Mouse (Mus musculus): ENCODE results near the gene Etl4.

Etl4 gene

DNA sequence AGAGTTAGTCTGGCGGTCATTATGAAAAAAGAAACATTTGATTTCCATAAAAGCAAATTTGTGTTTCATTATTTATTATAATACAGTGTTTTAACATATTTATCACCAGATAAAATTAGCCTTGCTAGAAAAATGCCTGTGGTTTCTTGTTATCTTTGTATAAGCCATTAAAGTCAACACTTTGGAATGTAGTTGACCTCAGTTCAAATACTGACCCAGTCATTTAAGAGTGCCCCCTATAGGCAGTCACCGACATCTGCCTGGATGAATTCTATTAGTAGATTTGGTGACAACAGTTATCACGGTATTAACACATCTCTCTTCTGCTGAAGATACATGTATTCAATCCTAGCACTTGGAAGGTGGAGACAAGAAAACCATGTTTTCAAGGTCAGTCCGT is 536.6 kb downstream of the Etl4 start:
- DNase-seq, result no peak

DNA sequence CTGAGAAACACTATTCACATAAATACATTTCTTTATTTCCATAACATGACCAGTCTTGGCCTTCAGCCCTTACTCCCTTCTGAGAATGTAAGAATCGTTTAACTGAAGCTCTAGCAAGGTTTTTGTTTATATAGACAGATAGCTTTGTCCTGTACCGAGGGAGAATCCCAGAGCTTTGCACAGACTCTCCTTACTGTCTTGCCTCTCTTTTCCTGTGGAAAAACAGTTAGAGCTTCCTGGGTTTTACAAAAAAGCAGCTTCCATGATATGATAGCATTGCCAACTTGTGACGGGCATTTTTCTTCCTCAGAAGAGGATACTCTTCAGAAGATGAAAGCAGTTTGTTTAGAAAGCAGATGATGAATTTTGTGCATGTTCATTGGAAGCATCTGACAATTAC is 541.4 kb downstream of the Etl4 start:
- DNase-seq, result no peak

DNA sequence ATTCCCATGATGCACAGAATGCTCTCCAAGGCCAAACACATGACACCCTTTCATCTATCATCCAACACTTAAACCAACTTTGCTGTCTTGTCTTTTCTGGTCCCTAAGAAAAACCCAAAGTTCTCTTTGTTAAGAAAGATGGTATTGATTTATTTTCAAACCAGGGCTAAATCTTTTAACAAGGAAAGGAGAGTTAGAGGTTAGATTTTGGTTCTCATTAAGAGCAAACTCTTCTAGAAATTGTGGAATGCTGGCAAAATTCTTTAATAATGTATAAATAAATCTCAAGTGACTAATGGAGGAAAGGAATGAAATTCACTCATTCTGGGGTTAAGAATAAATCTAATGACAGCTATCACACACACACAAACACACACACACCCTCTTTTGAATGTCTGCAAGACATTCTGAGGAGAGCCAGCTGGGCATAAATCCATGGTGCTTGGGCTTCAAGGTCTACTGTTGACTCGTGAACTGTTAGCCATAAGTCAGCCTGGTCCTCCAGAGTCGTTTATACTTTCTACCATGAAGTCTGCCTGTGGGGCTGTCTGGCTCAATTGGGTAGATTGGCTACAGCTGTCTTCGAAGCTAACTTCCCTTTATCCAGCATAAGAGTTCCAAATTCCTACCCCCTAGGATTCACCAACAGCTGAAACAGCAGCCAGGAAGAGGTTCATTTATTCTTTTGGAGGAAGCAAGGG is 544.1 kb downstream of the Etl4 start:
- DNase-seq, result no peak

DNA sequence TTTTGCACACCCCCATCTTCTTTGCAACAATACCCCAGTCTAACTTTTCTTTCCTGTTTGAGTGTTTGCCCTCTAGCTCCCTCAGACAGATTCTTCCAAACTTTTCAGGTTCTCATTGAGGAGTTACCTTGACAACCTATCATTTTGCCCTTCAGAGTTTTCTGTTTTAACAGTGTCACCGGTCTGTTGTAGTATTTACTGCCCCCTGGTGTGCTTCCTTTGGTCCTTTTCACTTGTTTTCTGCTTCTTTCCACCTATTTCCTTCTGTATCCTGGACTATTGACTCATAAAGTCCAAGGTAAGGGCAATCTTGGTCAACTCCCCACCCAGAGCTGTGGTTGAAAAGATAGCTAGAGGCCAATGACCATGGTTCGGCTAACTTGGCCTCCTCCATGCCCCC is 569.6 kb downstream of the Etl4 start:
- DNase-seq, result no peak

DNA sequence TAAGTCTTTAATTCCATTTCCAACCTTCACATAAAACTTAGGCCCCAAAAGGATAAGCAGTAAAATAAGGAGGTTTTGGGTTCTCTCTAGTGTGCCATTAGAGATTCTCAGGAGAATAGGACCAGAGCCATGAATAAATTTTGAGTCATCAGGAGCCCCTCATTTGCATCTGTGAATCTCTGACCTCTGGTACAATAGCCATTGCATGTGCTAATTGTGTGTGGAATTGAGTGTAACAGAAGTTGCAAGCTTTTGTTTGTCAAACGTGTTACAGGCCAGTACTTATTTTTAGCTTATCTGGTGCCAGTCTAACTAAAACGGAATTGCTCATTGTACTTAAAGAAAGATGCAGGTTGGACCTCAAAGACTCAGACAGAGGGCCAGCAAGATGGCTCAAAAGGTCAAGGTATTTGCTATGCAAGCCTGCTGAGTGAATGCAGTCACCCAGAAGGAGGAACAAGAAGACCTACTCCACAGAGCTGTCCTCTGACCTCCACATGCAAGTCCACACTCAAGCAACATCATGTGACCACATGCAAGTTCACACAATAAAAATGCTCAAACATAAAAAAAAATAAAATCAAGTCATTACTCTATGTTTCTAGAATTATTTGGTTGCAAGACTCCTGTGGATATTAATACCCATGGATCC is 576.7 kb downstream of the Etl4 start:
- no peak for DNase-seq

DNA sequence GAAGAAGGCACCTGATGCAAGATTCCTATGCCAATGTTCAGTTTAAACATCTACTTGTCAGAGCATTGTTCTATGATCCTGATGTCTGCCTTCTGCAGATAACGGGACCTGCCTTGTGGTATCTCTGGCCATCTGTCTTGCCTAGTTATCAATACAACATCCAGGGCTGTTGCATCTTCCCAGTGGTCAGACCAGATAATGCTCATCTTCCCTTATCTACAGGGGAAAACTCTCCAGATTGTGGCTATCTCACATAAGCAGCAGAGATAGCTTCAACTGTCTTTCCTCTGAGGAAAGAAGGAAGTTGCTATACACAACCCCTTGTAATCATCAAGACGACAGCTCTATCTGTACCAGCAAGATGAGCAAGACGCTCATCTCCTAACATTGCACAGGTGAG is 579.5 kb downstream of the Etl4 start:
- DNase-seq, result no peak

DNA sequence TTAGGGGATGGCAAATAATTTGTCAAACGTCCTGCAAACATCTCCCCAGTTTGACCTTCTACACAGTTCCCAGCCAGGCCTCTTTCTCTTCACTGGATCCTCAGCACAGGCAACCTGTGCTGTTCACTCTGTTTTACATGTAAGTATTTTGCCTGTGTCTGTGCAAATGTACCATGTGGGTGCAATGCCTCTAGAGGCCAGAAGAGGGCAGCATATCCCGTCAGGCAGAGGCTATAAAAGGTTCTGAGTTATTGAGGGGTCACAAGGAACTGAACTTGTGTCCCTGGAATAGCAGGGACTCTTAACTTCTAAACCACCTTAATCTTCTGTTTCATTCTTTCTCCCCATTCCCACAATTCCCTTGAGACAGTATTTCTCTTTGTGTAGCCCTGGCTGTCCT is 582.5 kb downstream of the Etl4 start:
- DNase-seq, result no peak

DNA sequence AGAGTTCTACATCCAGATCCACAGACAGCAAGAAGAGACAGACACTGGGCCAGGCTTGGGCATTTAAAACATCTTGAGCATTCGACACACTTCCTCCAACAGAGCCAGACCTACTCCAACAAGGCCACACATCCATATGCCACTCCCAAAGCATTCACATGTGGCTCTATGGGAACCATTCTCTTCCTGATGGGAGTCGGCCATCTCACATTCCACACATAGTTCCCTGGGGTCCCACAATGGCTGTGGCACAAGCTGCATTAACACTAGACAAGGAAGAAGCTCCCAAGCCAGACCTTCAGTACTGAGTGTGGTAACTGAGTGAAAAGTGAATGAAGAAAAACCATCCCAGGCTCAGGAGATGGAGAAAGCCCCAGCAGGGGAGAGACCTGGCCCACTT is 584.2 kb downstream of the Etl4 start:
- no peak for DNase-seq

DNA sequence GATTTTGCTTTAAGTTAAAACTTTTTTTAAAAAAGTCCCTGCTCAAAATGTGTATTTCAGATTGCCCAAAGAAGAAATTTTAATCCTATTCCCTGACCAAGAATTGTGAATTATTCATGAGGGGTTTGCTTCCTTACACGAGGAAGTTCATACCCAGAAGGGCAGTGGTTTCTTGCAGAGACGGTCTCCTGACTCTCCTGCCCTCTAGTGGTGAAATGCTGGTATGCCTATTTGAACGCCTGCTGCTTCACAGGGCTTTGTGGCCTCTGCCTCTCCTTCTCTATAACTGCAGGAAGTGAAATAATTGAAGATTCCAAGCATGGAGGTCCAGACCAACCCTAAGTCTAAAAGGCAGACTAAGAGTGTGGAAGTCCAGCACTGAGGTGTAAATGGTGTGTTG is 585.1 kb downstream of the Etl4 start:
- peak; percentile 22 for DNase-seq

DNA sequence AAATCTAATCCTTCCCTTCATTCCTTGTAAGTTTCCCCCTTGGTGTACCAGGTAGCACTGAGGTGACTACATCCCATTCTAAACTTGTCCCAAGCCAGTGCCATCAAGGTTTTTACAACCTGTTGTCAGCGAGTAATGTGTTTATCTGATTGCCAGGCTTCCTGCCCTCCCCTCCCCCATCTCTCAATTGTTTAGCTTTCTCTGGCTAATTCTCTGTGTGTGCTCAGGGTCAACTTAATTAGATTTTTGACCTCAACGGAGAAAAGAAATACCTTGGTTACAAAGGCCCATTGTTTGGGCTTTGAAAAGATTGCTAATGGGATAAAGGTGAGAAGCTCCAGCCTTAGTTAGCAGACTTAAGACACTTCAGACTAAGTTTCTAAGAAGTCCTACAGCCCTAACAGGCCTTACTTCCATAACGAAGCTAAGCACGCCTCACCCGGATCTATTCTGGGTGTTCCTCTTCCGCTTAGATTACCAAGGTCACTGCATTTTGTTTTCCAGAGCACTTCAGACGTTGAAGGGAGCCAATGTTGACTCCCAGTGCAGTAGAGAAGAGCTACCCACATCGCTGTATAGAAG is 586.7 kb downstream of the Etl4 start:
- DNase-seq, result no peak

DNA sequence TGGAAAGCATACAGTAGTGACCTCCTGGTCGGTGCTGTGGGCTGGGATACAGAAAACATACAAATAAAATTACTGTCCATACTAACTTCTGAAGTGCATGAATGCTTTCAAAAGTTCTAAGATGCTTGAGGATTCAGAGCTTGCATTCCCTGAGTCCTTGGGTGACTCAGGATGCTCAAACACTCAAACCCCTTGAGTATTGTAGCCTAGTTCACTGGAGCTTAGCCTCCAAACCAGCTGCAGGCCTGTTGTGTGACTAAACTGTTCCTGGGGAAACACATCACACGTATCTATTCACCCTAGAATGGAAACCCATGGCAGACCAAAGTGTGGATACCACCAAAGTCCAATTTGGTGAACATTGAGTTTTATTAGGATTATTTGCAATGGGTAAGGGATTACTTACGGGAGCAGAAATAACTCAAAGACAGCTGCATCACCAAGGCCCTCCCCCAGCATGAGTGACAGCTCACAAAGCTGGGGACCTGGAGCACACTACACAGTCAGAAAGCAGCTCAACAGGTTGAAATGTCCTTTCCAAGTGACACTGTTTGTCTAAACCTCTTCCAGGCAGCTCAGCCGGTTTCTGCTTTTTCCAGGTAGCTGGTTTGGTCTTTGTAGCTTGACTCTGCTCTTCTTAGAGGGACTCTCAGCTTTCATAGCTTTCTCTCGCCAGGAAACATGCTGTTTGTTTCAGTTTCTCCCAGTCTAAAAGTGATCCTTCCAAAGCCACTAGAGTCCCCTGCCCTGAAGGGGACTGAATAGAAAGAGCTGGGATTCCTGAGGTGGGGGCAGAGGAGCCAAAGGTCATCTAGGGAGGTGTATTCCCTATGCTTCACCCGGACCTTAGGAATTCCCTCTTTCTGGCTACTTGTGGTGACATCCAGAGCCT is 598.5 kb downstream of the Etl4 start:
- DNase-seq, result no peak

DNA sequence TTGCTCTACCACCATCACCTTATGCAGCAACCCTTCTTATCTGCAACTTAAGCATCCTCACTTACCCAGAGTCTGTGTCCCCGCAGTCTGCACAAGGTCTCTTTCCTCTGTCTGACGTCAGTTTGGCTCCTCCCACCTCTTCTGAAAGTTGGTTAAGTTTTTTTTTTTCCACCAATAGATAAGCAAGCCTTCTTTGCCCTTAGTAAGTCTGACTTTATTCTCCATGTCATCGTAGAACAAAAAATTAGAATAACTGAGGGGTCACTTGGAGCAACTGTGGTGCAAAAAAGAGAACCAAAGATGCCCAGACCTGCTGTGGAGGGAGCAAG is 599.1 kb downstream of the Etl4 start:
- no peak for DNase-seq

DNA sequence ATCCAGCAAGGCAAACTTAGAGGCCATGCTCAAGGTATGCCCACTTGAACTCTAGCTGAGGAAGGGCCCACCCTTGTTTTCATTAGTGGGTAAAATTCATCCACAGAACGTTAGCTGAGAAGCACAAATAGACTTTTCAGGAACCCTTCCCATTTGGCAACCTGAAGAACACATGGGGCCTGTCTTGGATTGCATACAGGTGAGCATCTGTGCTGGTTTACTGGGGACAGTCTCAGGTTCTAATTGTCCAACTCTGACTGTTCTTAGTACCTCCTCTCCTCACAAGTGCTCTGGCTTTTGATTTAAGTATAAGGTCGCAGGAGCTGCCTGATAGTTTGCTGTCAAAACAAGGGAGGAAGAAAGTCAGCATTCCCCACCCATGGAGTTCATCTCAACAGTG is 600.5 kb downstream of the Etl4 start:
- peak; percentile 22 for DNase-seq

DNA sequence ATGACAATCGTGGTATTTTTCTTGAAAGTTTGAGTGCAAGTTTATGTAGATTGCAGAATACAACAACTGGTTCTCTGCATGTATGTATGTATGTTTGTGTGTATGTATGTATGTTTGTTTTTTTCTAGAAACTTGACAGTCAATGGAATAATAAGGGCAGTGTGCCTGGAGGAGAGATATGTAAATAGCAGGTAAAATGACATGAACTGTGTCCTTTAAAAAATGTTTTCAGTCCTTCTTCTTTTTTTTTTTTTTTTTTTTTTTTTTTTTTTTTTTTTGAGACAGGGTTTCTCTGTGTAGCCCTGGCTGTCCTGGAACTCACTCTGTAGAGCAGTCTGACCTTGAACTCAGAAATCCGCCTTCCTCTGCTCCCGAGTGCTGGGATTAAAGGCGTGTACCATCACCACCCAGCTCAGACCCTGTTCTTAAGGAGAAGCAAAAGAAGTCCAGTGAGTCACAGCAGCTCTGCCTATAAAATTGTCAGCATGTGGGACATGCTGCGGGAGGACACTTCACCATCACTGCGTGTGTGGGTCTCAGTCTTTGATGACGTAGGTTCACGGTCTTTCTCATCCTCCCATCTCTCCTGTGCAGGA is 606.8 kb downstream of the Etl4 start:
- no peak for DNase-seq

DNA sequence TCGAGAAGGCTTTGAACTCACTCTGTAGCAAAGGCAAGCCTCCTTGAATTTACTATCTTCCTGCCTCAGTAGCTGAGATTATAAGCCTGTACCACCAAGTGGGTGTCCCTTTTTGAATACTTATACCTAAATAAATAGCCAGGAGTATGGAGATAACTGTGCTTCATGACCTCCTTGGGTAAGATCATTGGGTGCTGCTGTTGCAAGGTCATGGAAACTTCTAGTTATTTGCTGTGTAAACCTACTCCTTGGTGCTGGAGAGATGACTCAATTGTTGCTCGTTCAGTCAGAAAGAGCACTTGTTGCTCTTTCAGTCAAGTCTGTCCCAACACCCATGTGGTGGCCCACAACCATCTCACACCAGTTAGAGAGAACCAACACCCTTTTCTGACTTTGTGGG is 608.3 kb downstream of the Etl4 start:
- no peak for DNase-seq

DNA sequence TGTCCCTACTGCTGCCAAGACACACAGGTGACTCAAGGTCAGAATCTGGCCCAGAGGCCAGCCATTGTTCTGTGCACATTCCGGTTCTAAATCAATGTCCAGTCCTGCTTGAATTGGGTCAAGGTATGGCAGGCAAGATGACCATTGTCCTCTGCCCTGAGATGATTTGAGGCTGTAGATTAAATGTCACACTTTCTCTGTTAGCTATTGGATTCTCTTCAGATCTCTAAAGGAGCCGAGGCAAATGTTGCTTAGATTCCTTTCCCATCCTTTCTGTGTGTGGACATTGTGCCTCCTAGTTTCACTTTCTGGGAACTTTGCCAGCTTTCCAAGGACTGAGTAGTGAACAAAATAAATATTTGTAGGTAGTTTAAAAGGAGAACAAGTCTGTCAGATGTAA is 608.9 kb downstream of the Etl4 start:
- no peak for DNase-seq

DNA sequence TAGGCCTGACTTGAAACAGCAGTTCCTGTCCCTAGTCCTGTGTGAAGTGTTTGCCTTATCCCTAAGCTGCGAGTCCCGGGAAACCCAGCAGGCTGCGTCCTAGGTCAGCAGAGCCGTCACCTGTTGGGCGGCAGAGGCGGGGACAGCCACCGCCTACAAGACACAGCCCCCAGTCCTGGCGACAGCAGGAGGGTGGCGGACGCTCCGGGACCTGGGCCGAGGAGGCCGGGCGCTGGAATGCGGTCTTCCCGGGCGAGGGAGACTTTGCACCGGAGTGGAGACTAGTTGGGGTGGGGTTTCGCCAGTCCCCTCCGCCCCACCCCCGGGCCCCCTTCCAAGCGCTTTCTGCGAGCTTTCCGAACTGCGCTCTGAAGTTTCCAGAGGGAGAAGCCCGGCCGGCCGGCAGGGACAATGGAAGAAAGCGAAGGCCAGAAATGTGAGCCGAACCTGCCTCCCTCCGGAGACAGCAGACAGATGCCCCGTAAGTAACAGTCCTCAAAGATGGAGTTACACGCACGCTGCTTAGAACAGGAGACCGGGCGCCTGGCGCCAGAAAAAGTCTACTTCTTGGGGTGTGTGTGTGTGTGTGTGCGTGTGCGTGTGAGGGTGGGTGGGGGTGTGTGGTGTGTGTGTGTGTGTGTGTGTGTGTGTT is 610.0 kb downstream of the Etl4 start:
- DNase-seq, result no peak

DNA sequence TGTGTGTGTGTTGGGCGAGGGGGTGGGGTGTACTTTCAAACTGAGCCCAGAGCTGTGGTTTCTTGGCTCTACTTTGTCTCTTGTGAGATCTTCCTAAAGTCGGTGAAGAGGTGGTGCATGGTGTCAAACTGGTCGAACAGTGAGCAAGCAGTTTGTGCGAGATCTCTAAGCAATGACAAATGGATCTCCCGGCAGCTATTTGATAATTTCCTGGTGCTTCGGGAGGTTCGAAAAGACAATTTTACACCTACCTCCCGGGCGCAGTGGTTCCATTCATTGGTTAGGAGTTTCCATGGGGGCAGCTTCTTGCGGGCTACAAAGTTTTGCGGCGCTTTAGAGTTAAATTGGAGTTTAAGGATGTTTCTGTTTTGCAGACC is 610.5 kb downstream of the Etl4 start:
- DNase-seq, result no peak

DNA sequence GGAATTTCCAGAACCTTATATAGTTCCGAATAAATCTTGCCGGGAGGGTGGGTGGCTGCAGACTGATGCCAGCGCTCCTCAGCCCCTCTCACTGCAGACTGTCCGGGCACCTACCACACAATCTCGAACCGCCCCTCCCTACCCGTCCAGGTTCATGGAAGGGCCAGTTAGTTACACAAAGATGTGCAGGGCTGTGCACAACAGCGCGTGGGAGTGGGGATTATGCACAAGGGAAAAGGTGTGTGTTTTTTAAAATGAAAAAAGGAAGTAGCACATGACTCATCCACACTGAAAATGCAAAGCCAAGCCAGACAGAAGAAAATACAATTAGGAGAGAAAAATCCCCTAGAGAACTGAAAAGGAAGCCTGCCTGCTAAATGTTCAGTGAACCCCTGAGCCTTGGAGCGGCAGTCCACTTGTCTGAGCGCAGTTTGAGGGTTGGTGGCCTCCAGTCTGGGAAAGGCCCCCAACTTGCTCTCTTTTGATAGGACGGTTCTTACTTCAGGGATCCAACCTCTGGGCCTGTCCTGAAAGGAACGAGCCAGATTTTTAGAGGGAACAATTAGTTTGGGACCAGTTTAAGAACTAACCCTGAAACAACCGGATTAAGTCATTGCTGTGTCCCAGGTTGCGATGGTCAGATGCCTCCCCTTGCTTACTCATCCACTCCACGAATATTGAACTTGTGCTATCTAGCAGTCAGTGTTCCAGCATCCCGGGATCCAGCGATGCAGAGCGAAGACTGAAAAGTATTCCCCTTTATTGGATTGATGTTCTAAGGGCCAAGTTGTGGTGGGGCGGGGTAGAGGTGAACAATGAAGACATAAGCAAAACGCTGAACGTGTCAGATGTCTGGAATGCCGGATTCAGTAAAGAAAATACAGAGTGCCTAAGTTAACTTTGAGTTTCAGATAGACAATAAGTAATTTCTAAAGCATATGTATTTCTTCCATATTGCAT is 611.3 kb downstream of the Etl4 start:
- DNase-seq, result no peak

DNA sequence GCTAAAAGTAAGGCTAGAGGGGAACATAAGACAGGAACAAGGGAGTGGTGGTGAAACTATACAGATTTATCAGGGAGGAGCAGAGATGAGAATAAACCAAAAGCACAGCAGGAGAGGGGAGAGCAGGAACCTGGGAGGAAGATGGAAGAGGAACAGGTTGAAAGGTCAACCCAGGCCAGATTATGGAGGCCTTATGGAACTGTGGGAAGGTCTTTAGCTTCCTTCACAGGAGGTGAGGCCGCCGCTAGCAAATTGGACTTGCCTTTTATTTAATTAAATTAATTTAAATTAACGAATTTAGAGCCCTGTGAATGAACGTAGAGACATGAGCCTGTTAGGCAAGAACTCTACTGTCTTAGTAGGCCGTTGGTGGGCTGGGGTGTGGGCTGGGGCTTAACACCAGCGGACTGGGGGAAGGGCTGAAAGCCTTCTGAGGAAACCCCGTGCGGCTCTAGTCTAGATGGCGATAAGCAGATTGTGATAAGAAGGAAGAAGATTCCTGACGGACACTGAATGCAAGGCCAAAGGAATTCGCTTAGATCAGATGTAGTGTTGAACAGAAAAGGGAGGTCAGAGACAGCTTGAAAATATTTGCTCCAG is 612.2 kb downstream of the Etl4 start:
- no peak for DNase-seq

DNA sequence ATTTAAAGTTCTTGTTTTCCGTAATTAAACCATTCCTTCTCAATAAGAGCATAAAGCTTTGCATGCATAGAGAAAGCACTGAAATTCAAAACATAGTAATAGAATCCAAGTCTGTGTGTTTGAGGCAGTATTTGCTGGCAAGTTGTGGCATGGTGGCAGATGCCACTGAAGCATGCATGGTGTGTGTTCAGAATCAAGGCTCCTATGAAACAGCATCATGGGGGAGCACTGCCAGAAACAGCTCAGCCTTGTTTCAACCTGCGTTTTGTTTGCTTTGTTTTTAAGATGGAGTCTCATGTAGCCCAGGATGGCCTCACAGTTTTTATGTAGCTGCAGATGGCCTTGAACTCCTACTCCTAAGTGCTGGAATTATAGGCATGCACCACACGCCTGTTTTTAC is 614.1 kb downstream of the Etl4 start:
- no peak for DNase-seq

All from cerebellum, adult 8-10 months (tissue).